Mouse (Mus musculus): Measurements from ENCODE around the gene Ube2d3.
A peak's percentile ranks its signal among the peaks of the same experiment; 100 is the strongest.
"Not testable (repeated sequence)": the region's sequence is repeated elsewhere in the genome, so short reads cannot be mapped to it uniquely, and the experiment has no call there.

Gene Ube2d3

DNA sequence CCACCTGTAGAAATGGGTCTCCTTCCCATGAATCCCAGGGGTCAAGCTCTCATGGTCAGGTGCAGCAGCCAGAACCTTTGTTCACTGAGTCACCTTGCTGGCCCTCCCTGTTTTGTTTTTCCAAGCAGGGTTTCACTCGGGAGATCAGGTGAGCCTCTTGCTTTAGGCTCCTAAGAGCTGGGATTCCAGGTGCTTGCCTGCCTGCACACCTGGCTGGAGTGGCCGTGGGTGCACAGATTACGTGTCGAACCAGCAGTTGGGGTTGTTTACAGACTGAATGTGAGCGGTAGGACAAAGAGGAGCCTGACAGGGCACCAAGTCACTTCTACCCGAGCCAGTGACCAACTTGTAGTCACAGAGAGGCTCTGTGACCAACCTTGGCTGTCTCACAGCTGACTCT, 53.2 kb downstream of the Ube2d3 start:
- DNase-seq (ENCODE audit: low spot score), result no peak

GRCm38 (mm10) chr3:135493320-135493719, 55.4 kb downstream of the Ube2d3 start:
- not testable (repeated sequence) for DNase-seq (ENCODE audit: low spot score)

DNA sequence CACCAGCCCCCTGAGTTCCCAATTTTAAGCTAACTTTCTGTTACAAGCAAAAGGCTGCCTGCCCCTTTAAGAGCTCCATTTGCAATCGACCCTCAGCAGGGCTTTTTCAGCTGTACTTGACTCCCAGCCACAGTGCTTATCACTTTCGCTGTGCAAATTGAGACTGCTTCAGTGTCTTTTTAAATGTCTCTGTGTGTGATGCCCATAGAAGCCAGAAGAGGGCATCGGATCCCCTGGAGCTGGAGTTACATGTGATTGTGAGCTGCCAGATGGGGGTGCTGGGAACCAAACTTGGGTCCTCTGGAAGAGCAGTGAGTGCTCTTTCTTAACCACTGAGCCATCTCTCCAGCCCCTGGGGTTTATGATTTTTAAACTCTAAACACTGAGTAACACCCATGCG, 60.0 kb downstream of the Ube2d3 start:
- DNase-seq (ENCODE audit: low spot score), result not testable (repeated sequence)

- DNase-seq (ENCODE audit: low spot score), result peak; percentile 20
Observed at GRCm38 (mm10) chr3:135498891-135499290, 60.9 kb downstream of the Ube2d3 start.

DNA sequence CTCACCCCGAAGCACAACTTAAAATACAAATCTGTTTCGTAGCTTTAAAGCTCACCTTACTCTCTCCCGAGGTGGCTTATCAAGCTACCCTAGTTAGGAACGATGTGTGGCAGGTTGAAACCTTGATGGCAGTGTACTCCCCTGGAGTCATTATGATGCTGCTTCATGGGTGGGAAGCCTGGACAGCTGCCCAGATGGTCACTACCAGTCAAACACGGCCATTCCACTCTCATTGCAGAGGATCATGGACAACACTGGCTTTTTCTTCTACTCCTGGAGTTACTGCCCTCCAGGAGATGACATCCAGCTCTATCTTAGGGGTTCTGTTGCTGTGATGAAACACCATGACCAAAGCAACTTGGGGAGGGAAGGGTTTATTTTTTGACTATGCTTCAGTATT, 65.2 kb downstream of the Ube2d3 start:
- DNase-seq (ENCODE audit: low spot score), result no peak

DNA sequence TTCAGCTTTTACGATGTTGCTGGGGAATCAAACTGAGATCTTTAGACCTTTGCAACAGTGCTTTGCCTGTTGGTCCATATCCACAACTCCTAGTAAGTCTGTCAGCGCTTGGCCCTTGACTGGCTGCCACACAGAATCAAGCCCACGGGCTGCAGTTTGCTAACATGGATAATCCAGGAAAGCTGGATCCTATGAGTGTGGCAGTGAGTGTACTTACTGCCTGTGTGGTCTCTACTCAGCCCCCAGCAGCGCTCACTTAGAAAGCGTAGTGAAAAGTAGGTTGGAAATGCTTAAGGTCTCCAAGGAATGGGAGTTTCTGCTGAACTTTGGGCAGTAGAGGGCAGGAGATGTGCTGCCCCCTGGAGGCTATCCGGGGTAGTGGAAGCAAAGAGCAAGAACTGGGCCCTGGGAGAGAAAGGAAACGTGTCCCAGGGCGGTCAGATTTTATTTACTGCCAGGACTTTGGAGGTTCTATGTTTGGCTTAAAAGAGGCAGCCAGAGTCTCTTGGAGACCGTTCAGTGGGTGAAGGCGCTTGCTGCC, 67.5 kb downstream of the Ube2d3 start:
- peak; percentile 67 for DNase-seq (ENCODE audit: low spot score)

- DNase-seq (ENCODE audit: low spot score), result no peak
Observed at GRCm38 (mm10) chr3:135505916-135506482, 68.0 kb downstream of the Ube2d3 start.

DNA sequence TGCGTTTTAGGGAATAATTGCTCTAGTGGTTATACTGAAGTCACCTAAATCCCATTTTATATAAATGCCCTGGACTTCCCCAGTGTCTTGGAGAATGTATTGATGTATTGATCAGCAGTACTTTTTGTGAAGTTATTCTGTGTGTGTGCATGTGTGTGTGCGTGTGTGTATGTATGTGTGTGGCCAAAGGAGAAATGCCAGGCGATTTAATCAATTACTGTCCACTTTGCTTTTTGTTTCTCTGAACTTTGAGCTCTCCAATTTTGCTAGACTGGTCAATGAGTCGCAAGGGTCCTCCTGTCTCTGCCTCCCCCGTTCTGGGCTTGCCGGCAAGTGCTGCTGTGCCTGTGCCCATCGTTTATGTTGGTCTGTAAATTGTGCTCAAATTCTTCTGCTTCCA, 69.6 kb downstream of the Ube2d3 start:
- no peak for DNase-seq (ENCODE audit: low spot score)

- no peak for DNase-seq (ENCODE audit: low spot score)
Observed at GRCm38 (mm10) chr3:135508191-135508590, 70.2 kb downstream of the Ube2d3 start.

GRCm38 (mm10) chr3:135510372-135510771, 72.4 kb downstream of the Ube2d3 start:
- no peak for DNase-seq (ENCODE audit: low spot score)

DNA sequence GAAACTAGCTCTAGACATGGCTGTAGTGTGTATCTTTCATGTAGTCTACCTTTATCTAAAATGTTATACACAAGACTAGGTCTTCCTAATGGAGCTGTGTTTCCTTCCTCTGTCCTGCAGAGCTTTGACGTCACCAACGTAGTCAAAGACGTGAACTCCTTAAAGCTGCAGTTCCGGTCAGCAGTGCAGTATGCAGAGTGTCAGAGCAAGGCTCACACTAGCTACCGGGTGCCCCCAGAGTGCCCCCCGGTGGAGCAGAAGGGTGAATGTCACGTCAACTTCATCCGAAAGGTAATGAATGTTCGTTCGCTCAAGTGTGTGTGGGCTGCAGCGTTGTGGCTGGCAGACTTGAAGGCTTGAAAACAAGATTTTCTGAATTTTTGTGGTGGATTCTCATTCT, 73.7 kb downstream of the Ube2d3 start:
- no peak for DNase-seq (ENCODE audit: low spot score)

GRCm38 (mm10) chr3:135513270-135513669, 75.3 kb downstream of the Ube2d3 start:
- no peak for DNase-seq (ENCODE audit: low spot score)

DNA sequence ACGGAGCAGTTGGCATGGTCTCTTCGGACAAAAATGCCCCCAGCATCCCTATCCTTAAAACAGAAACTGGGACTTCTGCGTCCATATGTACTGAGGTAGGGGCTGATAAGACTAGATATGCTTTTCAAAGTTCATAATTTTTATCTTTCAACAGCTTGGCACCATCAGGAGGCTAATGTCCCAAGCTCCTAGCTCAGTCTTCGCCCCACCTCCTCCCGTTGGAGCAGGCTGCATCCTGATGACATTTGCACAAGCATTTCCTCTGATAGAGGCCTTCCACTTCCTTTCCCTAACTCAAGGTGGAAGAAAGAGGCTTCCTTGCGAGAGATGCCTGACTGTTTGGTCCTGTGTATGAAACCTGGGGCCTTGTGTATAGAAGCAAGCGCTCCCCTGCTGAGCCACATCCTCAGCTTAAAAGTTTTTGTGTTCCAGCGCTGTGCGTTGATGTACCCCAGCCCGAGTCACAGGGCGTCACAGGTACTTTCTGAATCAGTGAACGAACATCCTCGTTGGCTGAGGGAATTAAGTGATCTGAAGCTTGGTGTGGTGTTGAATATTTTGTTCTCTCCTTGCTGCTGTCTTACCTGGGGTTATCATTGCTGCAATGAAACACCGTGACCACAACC, 76.0 kb downstream of the Ube2d3 start:
- no peak for DNase-seq (ENCODE audit: low spot score)

- no peak for DNase-seq (ENCODE audit: low spot score)
Observed at GRCm38 (mm10) chr3:135515246-135515645, 77.3 kb downstream of the Ube2d3 start.

DNA sequence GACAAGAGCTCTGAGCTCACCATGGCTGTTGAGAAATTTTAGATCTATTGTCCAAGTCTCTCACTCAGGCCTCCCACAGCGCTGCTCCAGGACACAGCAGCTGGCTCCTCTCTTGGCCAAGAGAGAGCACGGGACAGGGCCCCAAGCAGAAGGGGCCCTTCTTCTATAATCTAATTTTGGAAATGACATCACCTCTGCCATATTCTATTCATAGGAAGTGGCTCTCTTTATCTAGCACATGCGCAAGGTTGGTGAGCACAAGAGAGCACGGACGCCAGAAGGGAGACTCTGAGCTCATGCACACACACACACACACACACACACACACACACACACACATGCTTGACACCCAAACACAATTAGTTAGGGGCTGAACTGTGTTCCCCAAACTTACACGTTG, 78.9 kb downstream of the Ube2d3 start:
- DNase-seq (ENCODE audit: low spot score), result no peak

Data from urinary bladder, postnatal 14 days (tissue).